Mouse (Mus musculus): ENCODE results near the gene Olfr658.
A peak's percentile ranks its signal among the peaks of the same experiment; 100 is the strongest.

The Olfr658 gene

DNA sequence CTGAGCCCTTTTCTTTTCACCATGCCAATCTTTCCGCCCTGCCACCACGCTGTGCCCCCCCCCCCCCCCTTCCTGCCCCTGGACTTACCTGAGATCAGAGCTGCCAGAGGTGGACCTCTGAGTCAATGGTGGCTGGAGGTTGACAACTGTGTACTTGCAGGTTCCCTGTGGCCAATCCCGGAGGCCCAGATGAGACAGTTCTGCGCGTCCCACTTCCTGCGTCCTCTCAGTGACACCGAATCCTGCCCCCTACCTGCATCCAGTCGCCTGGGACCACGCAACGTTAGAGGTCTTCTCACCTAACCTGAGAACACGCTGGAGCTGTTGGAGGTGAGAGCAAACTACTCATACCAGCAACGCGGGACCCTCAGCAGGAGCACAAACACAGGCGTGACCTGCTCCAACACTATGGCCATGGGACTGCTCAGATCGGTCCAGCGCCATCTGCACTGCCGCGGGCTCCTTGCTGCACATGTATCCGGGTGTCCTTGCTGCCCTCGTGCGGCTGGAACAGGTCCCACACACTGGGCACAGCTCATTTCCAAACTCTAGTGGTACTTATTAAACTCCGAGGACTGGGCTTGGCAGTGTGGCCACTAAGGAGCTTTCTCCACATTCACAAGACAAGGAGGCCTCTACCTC, at the start of gene Olfr658:
Olfr658 (minus strand) TSS at position 465 of the 642 bp plus-strand sequence.
- Histone ChIP-seq H3K36me3 (ENCODE audit: insufficient read depth, low read length) (no peaks in the 10 kb centered on the region), H3K4me1 (replicated peaks; ENCODE audit: low read depth, low read length) (no peaks in the 10 kb centered on the region), H3K9me3 (ENCODE audit: low read length) (no peaks in the 10 kb centered on the region), H3K4me3 (replicated peaks; ENCODE audit: low read length) (peak within 1 kb of the TSS; percentile 71), H3K27me3 (ENCODE audit: insufficient read depth, low read length) (no peaks in the 10 kb centered on the region)
- TF ChIP-seq NANOG (IDR thresholded peaks at IDR 0.05; ENCODE audit: borderline replicate concordance, low read length) (no peak), CTCF (conservative IDR thresholded peaks at IDR 0.05; ENCODE audit: low read length) (peak; percentile 23; the same call in 1 of the 2 replicates)

DNA sequence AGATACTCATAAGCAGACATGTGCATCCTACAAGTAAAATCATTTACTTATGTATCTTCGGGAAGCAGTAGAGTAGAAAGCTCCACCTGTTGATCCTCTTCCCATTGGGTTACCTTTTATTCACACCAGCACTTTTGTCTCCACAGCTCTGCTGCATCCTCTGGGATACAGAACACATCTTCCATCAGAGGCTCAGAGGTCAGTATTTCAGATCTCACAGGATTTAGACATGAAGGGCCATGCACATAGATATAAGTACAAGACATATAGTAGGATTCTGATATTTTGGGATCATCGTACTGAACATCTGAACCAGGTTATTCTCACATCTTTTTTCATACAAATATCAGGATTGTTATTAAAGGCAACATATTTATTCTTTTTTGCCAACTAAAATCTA, 39.1 kb upstream of the Olfr658 start, which contains the start of gene Olfr661:
Olfr661 (plus strand) TSS at position 301 of the 400 bp plus-strand sequence.
- Histone ChIP-seq H3K9me3 (ENCODE audit: low read length) (no peaks in the 10 kb centered on the region), H3K4me1 (replicated peaks; ENCODE audit: low read depth, low read length) (no peaks in the 10 kb centered on the region), H3K4me3 (replicated peaks; ENCODE audit: low read length) (no peak within 1 kb of the TSS), H3K36me3 (ENCODE audit: insufficient read depth, low read length) (no peaks in the 10 kb centered on the region), H3K27me3 (ENCODE audit: insufficient read depth, low read length) (no peaks in the 10 kb centered on the region)
- TF ChIP-seq POU5F1 (IDR thresholded peaks at IDR 0.05; ENCODE audit: borderline replicate concordance, low read length) (no peak), NANOG (IDR thresholded peaks at IDR 0.05; ENCODE audit: borderline replicate concordance, low read length) (no peak), CTCF (conservative IDR thresholded peaks at IDR 0.05; ENCODE audit: low read length) (no peak)

DNA sequence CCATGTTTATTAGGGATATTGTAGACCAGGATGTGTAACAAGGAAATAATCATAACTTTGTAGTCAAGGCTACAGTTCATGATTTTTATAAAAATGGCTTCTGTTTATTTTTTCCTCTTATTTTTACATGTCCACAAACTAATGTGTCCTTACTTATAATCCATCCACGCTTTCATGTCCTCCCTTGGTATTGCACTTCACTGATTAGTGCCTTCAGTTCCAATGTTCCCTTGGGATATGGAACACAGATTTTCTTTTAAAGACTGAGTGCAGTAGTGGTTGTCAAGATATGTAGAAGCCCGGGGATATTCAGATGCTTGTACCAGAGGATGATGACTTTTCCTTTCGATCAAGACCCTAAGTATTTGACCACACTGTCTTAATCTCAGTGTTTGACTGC, 19.3 kb upstream of the Olfr658 start, which contains the start of gene Olfr659:
Olfr659 (plus strand) TSS at position 301 of the 400 bp plus-strand sequence.
- no peak within 1 kb of the TSS for H3K4me3 ChIP-seq (replicated peaks; ENCODE audit: low read length)
- TF ChIP-seq POU5F1 (IDR thresholded peaks at IDR 0.05; ENCODE audit: borderline replicate concordance, low read length) (no peak), NANOG (IDR thresholded peaks at IDR 0.05; ENCODE audit: borderline replicate concordance, low read length) (no peak), CTCF (conservative IDR thresholded peaks at IDR 0.05; ENCODE audit: low read length) (no peak)
- H3K4me1 ChIP-seq (replicated peaks; ENCODE audit: low read depth, low read length) = no peaks in the 10 kb centered on the region
- no peaks in the 10 kb centered on the region for H3K36me3 ChIP-seq (ENCODE audit: insufficient read depth, low read length)
- H3K9me3 ChIP-seq (ENCODE audit: low read length) = no peaks in the 10 kb centered on the region
- no peaks in the 10 kb centered on the region for H3K27me3 ChIP-seq (ENCODE audit: insufficient read depth, low read length)

DNA sequence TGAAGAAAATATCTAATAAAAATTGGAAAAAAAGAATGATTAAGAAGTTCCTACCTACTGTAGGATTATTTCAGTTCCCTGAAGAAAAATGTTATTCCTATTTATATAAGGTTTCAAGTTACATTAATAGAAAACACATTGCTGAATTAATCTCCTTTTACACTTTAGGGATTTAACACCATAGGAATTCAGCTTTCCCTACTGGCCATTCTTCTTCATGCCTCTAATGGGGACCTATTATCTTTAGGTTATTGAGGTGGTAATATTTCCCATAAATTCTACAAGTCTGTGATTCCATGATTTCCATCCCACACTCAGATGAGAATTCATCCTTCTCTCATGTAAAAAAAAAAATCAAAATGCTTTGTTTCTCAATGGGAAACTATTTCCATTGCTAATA, 22.6 kb downstream of the Olfr658 start, which contains the start of gene Olfr657:
Olfr657 (plus strand) TSS at position 301 of the 400 bp plus-strand sequence.
- Histone ChIP-seq H3K9me3 (ENCODE audit: low read length) (no peaks in the 10 kb centered on the region), H3K36me3 (ENCODE audit: insufficient read depth, low read length) (no peaks in the 10 kb centered on the region), H3K4me3 (replicated peaks; ENCODE audit: low read length) (no peak within 1 kb of the TSS), H3K27me3 (ENCODE audit: insufficient read depth, low read length) (no peaks in the 10 kb centered on the region), H3K4me1 (replicated peaks; ENCODE audit: low read depth, low read length) (no peaks in the 10 kb centered on the region)
- no peak for TF ChIP-seq POU5F1 (IDR thresholded peaks at IDR 0.05; ENCODE audit: borderline replicate concordance, low read length)

DNA sequence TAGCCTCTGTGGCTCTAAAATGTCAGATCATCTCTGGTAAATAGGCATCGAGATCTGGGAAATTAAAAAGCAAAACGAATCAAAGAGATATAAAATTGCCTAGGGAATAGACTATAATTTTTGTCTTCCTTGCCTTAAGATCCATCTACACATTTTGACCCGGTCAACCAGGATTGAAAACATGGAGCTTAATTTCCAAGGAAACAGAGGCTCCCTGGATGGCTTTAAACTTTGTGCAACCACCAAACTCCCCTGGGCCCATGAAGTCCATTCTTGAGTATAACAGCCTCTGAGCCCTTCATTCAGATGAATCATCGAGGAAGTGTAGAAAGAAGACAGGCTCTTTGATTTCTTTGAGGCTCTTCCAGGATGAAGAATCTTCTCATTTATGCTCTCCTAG, 33.5 kb downstream of the Olfr658 start, which contains the start of gene Olfr656:
Olfr656 (plus strand) TSS at position 301 of the 400 bp plus-strand sequence.
- Histone ChIP-seq H3K36me3 (ENCODE audit: insufficient read depth, low read length) (no peaks in the 10 kb centered on the region), H3K4me1 (replicated peaks; ENCODE audit: low read depth, low read length) (no peaks in the 10 kb centered on the region), H3K4me3 (replicated peaks; ENCODE audit: low read length) (no peak within 1 kb of the TSS), H3K27me3 (ENCODE audit: insufficient read depth, low read length) (no peaks in the 10 kb centered on the region), H3K9me3 (ENCODE audit: low read length) (no peaks in the 10 kb centered on the region)
- TF ChIP-seq CTCF (conservative IDR thresholded peaks at IDR 0.05; ENCODE audit: low read length) (no peak), POU5F1 (IDR thresholded peaks at IDR 0.05; ENCODE audit: borderline replicate concordance, low read length) (no peak), NANOG (IDR thresholded peaks at IDR 0.05; ENCODE audit: borderline replicate concordance, low read length) (no peak)

DNA sequence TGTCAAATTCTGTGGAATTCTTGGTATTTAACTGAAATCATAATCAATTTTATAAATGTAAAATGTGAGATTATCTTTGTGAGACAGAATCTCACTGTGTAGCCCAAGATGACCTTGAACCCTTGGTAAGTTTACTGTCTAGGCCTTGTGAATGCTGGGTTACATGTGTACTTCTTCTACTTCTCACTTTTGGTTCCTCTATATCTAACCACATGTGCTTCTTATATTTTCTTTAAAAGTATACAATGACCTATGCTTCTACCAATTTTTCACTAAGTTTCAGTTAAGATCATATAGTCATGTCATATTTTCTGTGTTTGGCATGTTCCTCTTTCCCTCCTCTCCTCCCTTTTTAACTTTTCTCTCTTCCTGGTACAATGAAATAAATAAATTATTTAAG, 42.4 kb downstream of the Olfr658 start:
- Histone ChIP-seq H3K4me1 (replicated peaks; ENCODE audit: low read depth, low read length) (no peaks in the 10 kb centered on the region), H3K9me3 (ENCODE audit: low read length) (no peaks in the 10 kb centered on the region), H3K36me3 (ENCODE audit: insufficient read depth, low read length) (no peaks in the 10 kb centered on the region), H3K27me3 (ENCODE audit: insufficient read depth, low read length) (no peaks in the 10 kb centered on the region), H3K4me3 (replicated peaks; ENCODE audit: low read length) (no peak overlapping the region)
- TF ChIP-seq POU5F1 (IDR thresholded peaks at IDR 0.05; ENCODE audit: borderline replicate concordance, low read length) = no peak
- TF ChIP-seq NANOG (IDR thresholded peaks at IDR 0.05; ENCODE audit: borderline replicate concordance, low read length) = no peak
- TF ChIP-seq CTCF (conservative IDR thresholded peaks at IDR 0.05; ENCODE audit: low read length) = no peak

DNA sequence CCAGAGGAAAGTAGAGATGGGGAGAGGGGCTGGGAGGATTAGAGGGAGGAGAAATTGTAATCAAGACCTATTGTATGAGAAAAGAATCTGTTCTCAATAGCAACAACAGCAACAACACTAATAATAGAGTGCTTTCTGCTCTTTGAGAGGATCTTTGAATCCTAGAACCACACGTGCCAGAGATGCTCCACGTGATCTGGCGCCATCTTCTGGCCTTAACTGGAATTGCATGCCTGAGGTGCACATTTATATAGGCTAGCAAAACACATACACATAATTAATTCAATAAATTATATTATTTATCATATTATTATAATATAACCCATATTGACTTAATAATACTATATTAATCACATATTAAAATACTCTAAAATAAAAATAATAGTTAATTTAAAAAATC, 43.9 kb downstream of the Olfr658 start:
- Histone ChIP-seq H3K4me3 (replicated peaks; ENCODE audit: low read length) (no peak overlapping the region), H3K4me1 (replicated peaks; ENCODE audit: low read depth, low read length) (no peaks in the 10 kb centered on the region), H3K36me3 (ENCODE audit: insufficient read depth, low read length) (no peaks in the 10 kb centered on the region), H3K27me3 (ENCODE audit: insufficient read depth, low read length) (no peaks in the 10 kb centered on the region), H3K9me3 (ENCODE audit: low read length) (no peaks in the 10 kb centered on the region)
- TF ChIP-seq POU5F1 (IDR thresholded peaks at IDR 0.05; ENCODE audit: borderline replicate concordance, low read length) (no peak), CTCF (conservative IDR thresholded peaks at IDR 0.05; ENCODE audit: low read length) (peak; percentile 98)

DNA sequence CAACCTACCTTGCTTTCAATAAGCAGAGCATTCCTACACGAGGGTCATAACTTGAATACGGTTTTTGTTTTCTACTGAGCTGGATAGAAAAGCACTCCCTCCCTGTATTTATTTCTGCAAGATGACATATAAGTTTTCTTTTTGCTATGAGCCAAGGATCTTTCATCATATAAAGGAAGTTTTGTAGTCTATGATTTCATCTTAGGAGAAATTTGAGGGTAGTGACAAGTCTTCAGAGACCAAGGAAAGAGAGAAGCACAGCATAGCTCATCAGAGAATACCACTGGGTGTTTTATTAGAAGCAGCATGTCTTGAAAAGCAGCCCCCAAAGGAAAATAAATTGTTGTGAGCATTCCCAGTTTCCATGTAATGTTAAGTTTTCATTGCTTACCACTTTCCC, 45.4 kb downstream of the Olfr658 start, which contains the start of gene Olfr655:
Olfr655 (minus strand) TSS at position 101 of the 400 bp plus-strand sequence.
- Histone ChIP-seq H3K27me3 (ENCODE audit: insufficient read depth, low read length) (no peaks in the 10 kb centered on the region), H3K36me3 (ENCODE audit: insufficient read depth, low read length) (no peaks in the 10 kb centered on the region), H3K4me1 (replicated peaks; ENCODE audit: low read depth, low read length) (no peaks in the 10 kb centered on the region), H3K4me3 (replicated peaks; ENCODE audit: low read length) (no peak within 1 kb of the TSS), H3K9me3 (ENCODE audit: low read length) (no peaks in the 10 kb centered on the region)
- no peak for TF ChIP-seq POU5F1 (IDR thresholded peaks at IDR 0.05; ENCODE audit: borderline replicate concordance, low read length)
- no peak for TF ChIP-seq NANOG (IDR thresholded peaks at IDR 0.05; ENCODE audit: borderline replicate concordance, low read length)
- TF ChIP-seq CTCF (conservative IDR thresholded peaks at IDR 0.05; ENCODE audit: low read length) = no peak
